Comparison of ENCODE assay signal across 11 mouse cellular contexts in the genomic region with DNA sequence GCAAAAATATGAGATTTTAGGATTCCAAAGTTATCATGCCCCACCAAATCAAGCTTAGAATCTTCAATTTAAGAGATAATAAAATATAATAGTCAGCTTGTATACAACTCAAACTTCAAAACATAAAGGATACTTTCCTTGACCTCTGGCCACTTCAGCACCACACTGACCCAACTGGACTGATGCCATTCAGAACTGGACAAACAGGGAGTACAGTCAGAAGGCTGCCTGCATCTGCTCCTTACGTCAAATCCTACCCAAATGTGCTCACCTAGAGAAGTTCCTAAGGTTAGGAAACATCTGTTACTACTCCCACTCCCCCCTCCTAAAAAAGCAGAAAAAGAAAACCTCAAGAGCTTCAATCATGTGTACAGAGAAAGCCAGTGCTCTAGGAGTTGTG. TPM values are rescaled to one million over a fixed set of nuclear protein-coding genes. Genes with fewer than 3 reads are reported as not detected.
DNase-seq lines count a peak whose midpoint lies in the region; ATAC-seq lines count a peak whose summit lies in the region.
"Had no signal": no experiment of that assay in that cellular context is flagged by ENCODE, and none has a peak within 500 bp of the region (broad histone marks: within the 10 kb centered on the region; RNA-seq: fewer than 3 reads in every experiment).

No protein-coding gene starts in this region.

- peak overlapping the region; percentile 87; the same call in 1 of the 2 replicates for H3K4me2 ChIP-seq in hindbrain, embryonic 12.5 days (replicated peaks)
- H3K4me2 ChIP-seq in limb, embryonic 13.5 days (replicated peaks) = peak overlapping the region; percentile 82
- no peak overlapping the region for H3K4me2 ChIP-seq in heart, embryonic 11.5 days

- 75% methylated on average over 1 of the region's 1 CpGs for WGBS in hindbrain, embryonic 12.5 days
- 87% methylated on average over 1 of the region's 1 CpGs for WGBS in hindbrain, embryonic 10.5 days
- WGBS in limb, embryonic 13.5 days = 72% methylated on average over 1 of the region's 1 CpGs
- WGBS in heart, embryonic 11.5 days (ENCODE audit: insufficient replicate concordance) = 86% methylated on average over 1 of the region's 1 CpGs

- no peak for DNase-seq in hindbrain, embryonic 10.5 days (ENCODE audit: low spot score)
- peak; percentile 23 for DNase-seq in urinary bladder, postnatal 25 days (ENCODE audit: low spot score)
- no peak for DNase-seq in urinary bladder, postnatal 4 days (ENCODE audit: low spot score in 2 of 2)
- DNase-seq in thymus, postnatal 4 days = no peak
- no peak for DNase-seq in MN1 (ENCODE audit: low spot score)
- DNase-seq: cerebellum, postnatal 36 days; layer of hippocampus, postnatal 36 days had no signal

- no peaks in the 10 kb centered on the region for H3K27me3 ChIP-seq in hindbrain, embryonic 12.5 days
- no peaks in the 10 kb centered on the region for H3K27me3 ChIP-seq in hindbrain, embryonic 10.5 days (ENCODE audit: insufficient read depth, poor library complexity, severe bottlenecking)
- no peaks in the 10 kb centered on the region for H3K27me3 ChIP-seq in limb, embryonic 13.5 days
- no peaks in the 10 kb centered on the region for H3K27me3 ChIP-seq in heart, embryonic 11.5 days (ENCODE audit: control insufficient read depth, insufficient read depth, low read length)

- H3K4me3 ChIP-seq in hindbrain, embryonic 12.5 days = 0 out of 2 replicates have a peak overlapping the region, but pooled peaks have one; percentile 94
- no peak overlapping the region; the same call in 1 of the 2 replicates for H3K4me3 ChIP-seq in hindbrain, embryonic 10.5 days
- H3K4me3 ChIP-seq in limb, embryonic 13.5 days = 0 out of 2 replicates have a peak overlapping the region, but pooled peaks have one; percentile 97
- H3K4me3 ChIP-seq in heart, embryonic 11.5 days (ENCODE audit: low read depth, low read length) = no peak overlapping the region

- no peaks in the 10 kb centered on the region for H3K9me3 ChIP-seq in hindbrain, embryonic 12.5 days (replicated peaks)
- no peaks in the 10 kb centered on the region for H3K9me3 ChIP-seq in hindbrain, embryonic 10.5 days
- no peaks in the 10 kb centered on the region for H3K9me3 ChIP-seq in limb, embryonic 13.5 days
- H3K9me3 ChIP-seq in heart, embryonic 11.5 days (replicated peaks; ENCODE audit: control insufficient read depth, low read length) = no peaks in the 10 kb centered on the region

- peaks cover 21% of the 10 kb centered on the region for H3K36me3 ChIP-seq in hindbrain, embryonic 12.5 days
- H3K36me3 ChIP-seq in hindbrain, embryonic 10.5 days = peaks cover 24% of the 10 kb centered on the region
- H3K36me3 ChIP-seq in limb, embryonic 13.5 days = peaks cover 23% of the 10 kb centered on the region
- no peaks in the 10 kb centered on the region for H3K36me3 ChIP-seq in heart, embryonic 11.5 days (ENCODE audit: control insufficient read depth, insufficient read depth, low read length)

- ATAC-seq in hindbrain, embryonic 12.5 days (ENCODE audit: low FRiP score) = no peak
- ATAC-seq in limb, embryonic 13.5 days (ENCODE audit: low FRiP score, low read depth) = no peak
- ATAC-seq in heart, embryonic 11.5 days (replicated peaks; ENCODE audit: insufficient number of reproducible peaks, low FRiP score, low TSS enrichment) = no peak
- ATAC-seq: Patski had no signal

- H3K4me1 ChIP-seq in hindbrain, embryonic 12.5 days = peaks cover 11% of the 10 kb centered on the region
- peaks cover 26% of the 10 kb centered on the region for H3K4me1 ChIP-seq in hindbrain, embryonic 10.5 days (replicated peaks)
- H3K4me1 ChIP-seq in limb, embryonic 13.5 days = peaks cover 15% of the 10 kb centered on the region
- H3K4me1 ChIP-seq in heart, embryonic 11.5 days (ENCODE audit: control insufficient read depth, insufficient read depth, low read length) = peaks cover 4% of the 10 kb centered on the region; the same call in 1 of the 2 replicates

- no peak overlapping the region for H3K9ac ChIP-seq in hindbrain, embryonic 12.5 days
- H3K9ac ChIP-seq in limb, embryonic 13.5 days = 0 out of 2 replicates have a peak overlapping the region, but pooled peaks have one; percentile 97
- H3K9ac ChIP-seq in heart, embryonic 11.5 days (ENCODE audit: low read depth, low read length) = no peak overlapping the region

- H3K27ac ChIP-seq in hindbrain, embryonic 12.5 days = no peak overlapping the region
- H3K27ac ChIP-seq in hindbrain, embryonic 10.5 days = no peak overlapping the region
- no peak overlapping the region for H3K27ac ChIP-seq in limb, embryonic 13.5 days
- H3K27ac ChIP-seq in heart, embryonic 11.5 days (ENCODE audit: low read depth, low read length) = no peak overlapping the region

RNA-seq across cellular contexts. Expression of a gene that starts 1.6 kb away (rescaled TPM):
- polyA plus RNA-seq in hindbrain, embryonic 12.5 days (2016; fragmentation: Nextera tagmentation; extraction: Ambion mirVana) = 119 TPM in 2 replicates
- polyA plus RNA-seq in hindbrain, embryonic 10.5 days (2016; fragmentation: Nextera tagmentation; extraction: Ambion mirVana) = 95.6 and 96.1 TPM in 2 replicates
- polyA plus RNA-seq in limb, embryonic 13.5 days (2015; fragmentation: Nextera tagmentation; extraction: Ambion mirVana) = 102 and 103 TPM in 2 replicates
- 38.2 and 38.7 TPM in 2 replicates for polyA plus RNA-seq in heart, embryonic 11.5 days (2014; fragmentation: Nextera tagmentation; extraction: Ambion mirVana)

RNA-seq across cellular contexts. Expression of a gene that starts 26.1 kb away (rescaled TPM):
- polyA plus RNA-seq in hindbrain, embryonic 12.5 days (2016; fragmentation: Nextera tagmentation; extraction: Ambion mirVana) = 386 and 387 TPM in 2 replicates
- polyA plus RNA-seq in hindbrain, embryonic 10.5 days (2016; fragmentation: Nextera tagmentation; extraction: Ambion mirVana) = 189 and 312 TPM in 2 replicates
- polyA plus RNA-seq in limb, embryonic 13.5 days (2015; fragmentation: Nextera tagmentation; extraction: Ambion mirVana) = 33.1 and 36.7 TPM in 2 replicates
- 3.6 and 3.9 TPM in 2 replicates for polyA plus RNA-seq in heart, embryonic 11.5 days (2014; fragmentation: Nextera tagmentation; extraction: Ambion mirVana)
- polyA plus RNA-seq: Patski had no signal

RNA-seq across cellular contexts. Expression of a gene that starts 28.1 kb away (rescaled TPM):
- polyA plus RNA-seq in hindbrain, embryonic 12.5 days (2016; fragmentation: Nextera tagmentation; extraction: Ambion mirVana) = 167 and 174 TPM in 2 replicates
- polyA plus RNA-seq in hindbrain, embryonic 10.5 days (2016; fragmentation: Nextera tagmentation; extraction: Ambion mirVana) = 134 and 155 TPM in 2 replicates
- 286 and 293 TPM in 2 replicates for polyA plus RNA-seq in limb, embryonic 13.5 days (2015; fragmentation: Nextera tagmentation; extraction: Ambion mirVana)
- 147 and 152 TPM in 2 replicates for polyA plus RNA-seq in heart, embryonic 11.5 days (2014; fragmentation: Nextera tagmentation; extraction: Ambion mirVana)

Comparison
In these comparisons a context has a peak if more than half of its experiments do, and no peak if none do; other contexts are left out.
1. H3K4me3 ChIP-seq: peak in hindbrain, embryonic 12.5 days (single experiment) and limb, embryonic 13.5 days (single experiment); none in hindbrain, embryonic 10.5 days (single experiment) and heart, embryonic 11.5 days (single experiment).